Mouse (Mus musculus) embryonic facial prominence, embryonic 14.5 days (tissue): ENCODE measurements at regions not wholly inside any gene's neighbourhood (a gene's known extent, or its start where the extent isn't known, plus 50 kb on each side); places are given as distances from the start of the nearest gene placed in this dataset.
A peak's percentile ranks its signal among the peaks of the same experiment; 100 is the strongest.

Experiments
- ATAC-seq: fragments of 200-750 bp; cut with Nextera tagmentation; 2 replicates; pipeline ENCODE4 v1.8.0; 2017; ENCODE audit warnings: low read depth, moderate number of reproducible peaks, moderate TSS enrichment
- DNase-seq: peaks from one replicate; pipeline ENCODE4 v3.0.0-alpha.2; 2015; ENCODE audit warnings: low spot score
- H3K27ac ChIP-seq: fragments of 300-500 bp; sonication (generic); replicated peaks from 2 replicates; pipeline ENCODE4 v1.5.1; 2014; ENCODE audit warnings: low read depth, mild to moderate bottlenecking, low read length, moderate library complexity
- H3K27me3 ChIP-seq: fragments of 300-500 bp; sonication (generic); replicated peaks from 2 replicates; pipeline ENCODE4 v1.6.1; 2014; ENCODE audit warnings: low read length; ENCODE audit not compliant: control insufficient read depth, insufficient read depth
- H3K36me3 ChIP-seq: fragments of 300-500 bp; sonication (generic); 2 replicates; pipeline ENCODE4 v1.6.1; 2014; ENCODE audit warnings: low read length, mixed read lengths; ENCODE audit not compliant: control insufficient read depth, insufficient read depth
- H3K4me1 ChIP-seq: fragments of 300-500 bp; sonication (generic); 2 replicates; pipeline ENCODE4 v1.6.1; 2014; ENCODE audit warnings: antibody characterized with exemption, low read length; ENCODE audit not compliant: control insufficient read depth, insufficient read depth
- H3K4me2 ChIP-seq: fragments of 300-500 bp; sonication (generic); 2 replicates; pipeline ENCODE4 v1.6.1; 2014; ENCODE audit warnings: low read depth, mild to moderate bottlenecking, low read length, moderate library complexity, mixed read lengths
- H3K4me3 ChIP-seq: fragments of 300-500 bp; sonication (generic); 2 replicates; pipeline ENCODE4 v1.5.1; 2014; ENCODE audit warnings: low read depth, mild to moderate bottlenecking, low read length
- H3K9ac ChIP-seq: fragments of 300-500 bp; sonication (generic); 2 replicates; pipeline ENCODE4 v1.6.1; 2014; ENCODE audit warnings: low read depth, mild to moderate bottlenecking, low read length, moderate library complexity, mixed read lengths
- H3K9me3 ChIP-seq: fragments of 300-500 bp; sonication (generic); 2 replicates; pipeline ENCODE4 v1.6.1; 2016; ENCODE audit warnings: low read length; ENCODE audit not compliant: control insufficient read depth
- WGBS: fragments of 180-500 bp; shearing (Covaris S2); extraction: QIAGEN DNeasy Blood & Tissue Kit; methylation state at CpG from one replicate; pipeline ENCODE4 v1.1.7; 2014; 5-methylcytosine and 5-hydroxymethylcytosine counted together

- Histone ChIP-seq H3K27me3 (no peaks in the 10 kb centered on the region), H3K4me3 (no peak overlapping the region), H3K4me1 (no peaks in the 10 kb centered on the region), H3K4me2 (no peak overlapping the region), H3K27ac (no peak overlapping the region), H3K9me3 (no peaks in the 10 kb centered on the region), H3K9ac (no peak overlapping the region), H3K36me3 (no peaks in the 10 kb centered on the region)
- no peak for ATAC-seq
- 76% methylated on average over 1 of the region's 1 CpGs for WGBS
- no peak for DNase-seq
Observed at GRCm38 (mm10) chr12:32482343-32482742, 103.8 kb downstream of the Ccdc71l start.

GRCm38 (mm10) chr12:32482777-32483176, 104.3 kb downstream of the Ccdc71l start:
- Histone ChIP-seq H3K27me3 (no peaks in the 10 kb centered on the region), H3K4me3 (no peak overlapping the region), H3K27ac (no peak overlapping the region), H3K4me2 (no peak overlapping the region), H3K4me1 (0 out of 2 replicates have a peak, but pooled peaks cover 3% of the 10 kb centered on the region), H3K9me3 (no peaks in the 10 kb centered on the region), H3K36me3 (no peaks in the 10 kb centered on the region), H3K9ac (no peak overlapping the region)
- DNase-seq, result no peak
- no peak for ATAC-seq

- no peaks in the 10 kb centered on the region for H3K27me3 ChIP-seq
- no peaks in the 10 kb centered on the region for H3K36me3 ChIP-seq
- H3K27ac ChIP-seq, result no peak overlapping the region
- DNase-seq (peak; percentile 19), ATAC-seq (no peak)
- 0 out of 2 replicates have a peak, but pooled peaks cover 3% of the 10 kb centered on the region for H3K4me1 ChIP-seq
- H3K4me3 ChIP-seq, result no peak overlapping the region
- H3K9ac ChIP-seq, result no peak overlapping the region
- WGBS, result 56% methylated on average over 4 of the region's 4 CpGs
- no peaks in the 10 kb centered on the region for H3K9me3 ChIP-seq
- H3K4me2 ChIP-seq, result no peak overlapping the region
Observed at GRCm38 (mm10) chr12:32486246-32486645, 107.7 kb downstream of the Ccdc71l start.

GRCm38 (mm10) chr12:32486729-32487128, 108.2 kb downstream of the Ccdc71l start:
- Histone ChIP-seq H3K9me3 (no peaks in the 10 kb centered on the region), H3K4me3 (no peak overlapping the region), H3K27ac (no peak overlapping the region), H3K4me2 (no peak overlapping the region), H3K9ac (no peak overlapping the region), H3K4me1 (0 out of 2 replicates have a peak, but pooled peaks cover 3% of the 10 kb centered on the region), H3K36me3 (no peaks in the 10 kb centered on the region), H3K27me3 (no peaks in the 10 kb centered on the region)
- 43% methylated on average over 2 of the region's 2 CpGs for WGBS
- DNase-seq, result no peak
- no peak for ATAC-seq

GRCm38 (mm10) chr12:32487883-32488577, 109.5 kb downstream of the Ccdc71l start:
- no peak overlapping the region for H3K27ac ChIP-seq
- 43% methylated on average over 3 of the region's 3 CpGs for WGBS

GRCm38 (mm10) chr12:32488578-32488892, 110.0 kb downstream of the Ccdc71l start:
- 0 out of 2 replicates have a peak, but pooled peaks cover 3% of the 10 kb centered on the region for H3K4me1 ChIP-seq
- no peak overlapping the region for H3K4me3 ChIP-seq
- H3K27me3 ChIP-seq, result no peaks in the 10 kb centered on the region
- ATAC-seq, result no peak
- H3K27ac ChIP-seq, result no peak overlapping the region
- H3K9me3 ChIP-seq, result no peaks in the 10 kb centered on the region
- 43% methylated on average over 1 of the region's 1 CpGs for WGBS
- H3K4me2 ChIP-seq, result no peak overlapping the region
- DNase-seq, result no peak
- H3K36me3 ChIP-seq, result no peaks in the 10 kb centered on the region
- H3K9ac ChIP-seq, result no peak overlapping the region

More at GRCm38 (mm10) chr12:32487883-32488577, 109.5 kb downstream of the Ccdc71l start:
- DNase-seq (no peak), ATAC-seq (no peak)
- H3K4me3 ChIP-seq, result no peak overlapping the region
- H3K9me3 ChIP-seq, result no peaks in the 10 kb centered on the region
- no peaks in the 10 kb centered on the region for H3K27me3 ChIP-seq
- H3K4me1 ChIP-seq, result 0 out of 2 replicates have a peak, but pooled peaks cover 3% of the 10 kb centered on the region
- H3K36me3 ChIP-seq, result no peaks in the 10 kb centered on the region
- H3K4me2 ChIP-seq, result no peak overlapping the region
- no peak overlapping the region for H3K9ac ChIP-seq

- no peak overlapping the region for H3K9ac ChIP-seq
- H3K27me3 ChIP-seq, result no peaks in the 10 kb centered on the region
- H3K27ac ChIP-seq, result no peak overlapping the region
- no peaks in the 10 kb centered on the region for H3K36me3 ChIP-seq
- 0 out of 2 replicates have a peak, but pooled peaks cover 3% of the 10 kb centered on the region for H3K4me1 ChIP-seq
- no peak overlapping the region for H3K4me3 ChIP-seq
- H3K4me2 ChIP-seq, result no peak overlapping the region
- no peak for ATAC-seq
- DNase-seq, result peak; percentile 28
- no peaks in the 10 kb centered on the region for H3K9me3 ChIP-seq
Observed at GRCm38 (mm10) chr12:32489415-32490139, 111.1 kb downstream of the Ccdc71l start.

GRCm38 (mm10) chr12:32504196-32504595, 125.7 kb downstream of the Ccdc71l start:
- WGBS, result 62% methylated on average over 3 of the region's 3 CpGs
- ATAC-seq (no peak), DNase-seq (no peak)
- Histone ChIP-seq H3K4me2 (no peak overlapping the region), H3K9ac (no peak overlapping the region), H3K27ac (no peak overlapping the region), H3K9me3 (no peaks in the 10 kb centered on the region), H3K27me3 (no peaks in the 10 kb centered on the region), H3K4me1 (no peaks in the 10 kb centered on the region), H3K4me3 (no peak overlapping the region), H3K36me3 (no peaks in the 10 kb centered on the region)

- Histone ChIP-seq H3K9ac (no peak overlapping the region), H3K27me3 (no peaks in the 10 kb centered on the region), H3K4me1 (no peaks in the 10 kb centered on the region), H3K27ac (no peak overlapping the region), H3K36me3 (no peaks in the 10 kb centered on the region), H3K4me3 (no peak overlapping the region), H3K9me3 (peaks cover 4% of the 10 kb centered on the region; the same call in 1 of the 2 replicates), H3K4me2 (no peak overlapping the region)
- ATAC-seq (no peak), DNase-seq (no peak)
- WGBS, result 52% methylated on average over 1 of the region's 1 CpGs
Observed at GRCm38 (mm10) chr12:32508671-32509070, 130.2 kb downstream of the Ccdc71l start.
